Mouse (Mus musculus): ENCODE results near the gene Kptn. TPM values are rescaled to one million over a fixed set of nuclear protein-coding genes. Genes with fewer than 3 reads are reported as not detected.

Kptn gene
- 33.2 TPM for total RNA-seq (2023)

DNA sequence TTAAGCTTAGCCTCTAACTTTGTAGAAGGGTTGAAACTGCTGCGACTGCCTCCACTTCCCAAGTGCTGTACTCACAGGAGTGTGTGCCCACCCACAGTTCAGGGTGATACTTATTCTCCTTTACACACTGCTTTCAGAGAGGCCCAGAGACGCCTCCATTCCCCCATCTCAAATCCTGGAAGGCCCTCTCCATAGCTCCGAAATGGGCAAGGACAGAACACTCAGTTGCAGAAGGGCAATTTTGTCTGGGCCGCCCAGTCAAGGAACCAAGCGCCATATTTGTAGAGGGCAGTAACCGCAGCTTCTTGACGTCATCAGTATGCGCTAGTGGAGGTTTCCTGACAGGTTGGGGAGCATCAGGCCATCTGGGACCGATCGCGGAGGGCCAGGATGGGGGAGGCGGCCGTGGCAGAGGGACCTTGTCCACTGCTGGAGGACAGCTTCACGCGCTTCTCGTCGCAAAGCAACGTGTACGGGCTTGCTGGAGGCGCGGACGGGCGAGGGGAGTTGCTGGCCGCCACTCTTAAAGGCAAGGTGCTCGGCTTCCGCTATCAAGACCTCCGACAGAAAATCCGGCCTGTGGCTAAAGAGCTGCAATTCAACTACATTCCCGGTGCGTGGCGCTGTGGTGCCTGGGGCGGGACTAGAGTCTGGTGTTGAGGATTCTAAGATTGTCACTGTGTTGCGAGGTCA lies at the start of gene Kptn:
Kptn (plus strand) TSS at position 327 of the 693 bp plus-strand sequence.

DNA sequence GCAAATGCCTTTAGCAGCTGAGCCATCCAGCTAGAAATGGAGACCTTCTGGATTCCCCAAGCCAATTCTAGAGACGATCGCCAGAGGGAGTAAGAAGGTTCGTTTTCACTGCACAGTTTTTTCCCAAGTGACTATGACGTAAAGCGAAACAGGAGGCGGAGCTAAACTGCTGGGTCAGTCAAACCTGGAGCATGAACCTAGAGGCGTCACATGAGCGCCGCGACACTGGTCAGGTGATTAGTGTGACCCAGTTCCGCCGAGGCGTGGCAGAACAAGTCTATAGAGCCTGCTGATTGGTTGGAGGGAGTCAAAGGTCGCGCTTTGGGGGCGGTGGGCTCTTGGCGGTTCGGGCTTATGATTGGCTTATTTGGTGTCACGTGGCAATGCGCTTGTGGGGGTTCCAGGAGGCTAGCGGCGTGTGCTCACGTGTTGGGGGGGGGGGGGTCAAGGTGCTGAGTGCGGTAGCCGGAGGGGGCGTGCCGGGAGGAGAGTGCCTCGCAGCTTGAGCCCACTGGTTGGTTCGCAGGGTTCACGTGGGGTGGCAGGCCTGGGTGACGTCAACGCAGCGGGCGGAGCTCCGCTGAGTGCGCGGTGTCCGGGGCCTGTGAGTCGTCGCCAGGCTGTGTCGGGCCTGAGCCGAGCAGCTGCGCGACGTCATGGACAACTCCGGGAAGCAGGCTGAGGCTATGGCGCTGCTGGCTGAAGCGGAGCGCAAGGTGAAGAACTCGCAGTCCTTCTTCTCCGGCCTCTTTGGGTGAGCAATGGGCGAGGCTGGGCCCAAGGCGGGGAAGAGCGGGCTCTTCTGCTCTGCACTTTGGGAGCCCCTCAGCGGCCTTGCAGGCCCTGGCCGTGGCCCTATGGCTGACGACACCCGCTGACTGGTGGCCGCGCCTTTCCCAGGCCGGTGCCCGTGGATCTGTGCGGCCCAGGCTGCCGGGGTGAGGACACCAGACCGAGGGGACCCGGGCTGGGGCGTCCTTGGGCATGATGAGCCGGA lies 21.4 kb upstream of the Kptn start, which contains the start of gene Napa:
Napa (plus strand) TSS at position 438 of the 997 bp plus-strand sequence.

DNA sequence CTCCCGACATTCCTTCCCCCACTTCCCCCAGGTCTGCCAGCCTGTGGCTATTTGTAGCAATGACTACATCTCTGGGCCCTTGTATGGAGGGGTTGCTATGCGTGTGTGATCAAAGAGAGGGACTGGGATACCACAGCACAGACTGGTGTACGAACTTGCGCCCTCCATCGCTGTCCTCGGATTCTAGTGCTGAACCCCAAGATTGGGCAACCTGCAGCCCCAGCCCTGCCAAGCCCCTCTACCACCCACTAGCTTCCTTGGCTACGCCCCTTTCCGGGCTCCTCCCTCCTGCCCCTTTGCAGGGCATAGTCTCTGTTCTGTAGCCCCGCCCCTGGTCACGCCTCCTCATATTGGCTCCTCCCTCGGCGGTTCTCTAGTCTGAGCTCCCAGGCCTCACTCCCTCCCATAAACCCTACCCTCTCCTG lies 9.7 kb downstream of the Kptn start, which contains the start of gene Slc8a2:
Slc8a2 (plus strand) TSS at position 406 of the 425 bp plus-strand sequence.

GRCm38 (mm10) chr7:16174597-16175541 lies 55.2 kb downstream of the Kptn start, which contains the start of gene Meis3:
TSS of gene Meis3 (plus strand) at chr7:16175090.

Other genes with a start within 250 kb of the Kptn start
- gene Crx, start 239.9 kb upstream of the Kptn start, total RNA-seq (2023), result not detected
- not detected for gene Crxos, start 237.3 kb upstream of the Kptn start, total RNA-seq (2023)
- gene Selenow, start 197.5 kb upstream of the Kptn start, total RNA-seq (2023), result 216 TPM
- gene Nop53, start 173.8 kb upstream of the Kptn start, total RNA-seq (2023), result 587 TPM
- gene Ehd2, start 152.3 kb upstream of the Kptn start, total RNA-seq (2023), result 1.1 TPM
- gene Bicra, start 72.0 kb upstream of the Kptn start, total RNA-seq (2023), result 65.3 TPM
- gene Zfp541, start 58.1 kb upstream of the Kptn start, total RNA-seq (2023), result not detected
- 305 TPM for gene Napa, start 21.4 kb upstream of the Kptn start, total RNA-seq (2023)
- gene Slc8a2, start 9.9 kb downstream of the Kptn start, total RNA-seq (2023), result 0.12 TPM
- 45.9 TPM for gene Meis3, start 55.2 kb downstream of the Kptn start, total RNA-seq (2023)
- gene Dhx34, start 102.1 kb downstream of the Kptn start, total RNA-seq (2023), result 20.5 TPM
- 0.21 TPM for gene C5ar2, start 124.3 kb downstream of the Kptn start, total RNA-seq (2023)
- 1.1 TPM for gene C5ar1, start 139.6 kb downstream of the Kptn start, total RNA-seq (2023)
- 40.5 TPM for gene Inafm1, start 153.7 kb downstream of the Kptn start, total RNA-seq (2023)
- gene Ccdc9, start 166.9 kb downstream of the Kptn start, total RNA-seq (2023), result 373 TPM
- 93.4 TPM for gene Bbc3, start 188.5 kb downstream of the Kptn start, total RNA-seq (2023)

Data from CD4-positive naive resting alpha-beta T cell, adult 76 days (primary cell).